Comparison of ENCODE assay signal across 16 mouse cellular contexts in genomic region chr8:94174619-94175213, GRCm38 (mm10). TPM values are rescaled to one million over a fixed set of nuclear protein-coding genes. Genes with fewer than 3 reads are reported as not detected.
DNase-seq lines count a peak whose midpoint lies in the region; ATAC-seq and TF ChIP-seq lines count a peak whose summit lies in the region.
"Had no signal": no experiment of that assay in that cellular context is flagged by ENCODE, and none has a peak within 500 bp of the region (broad histone marks: within the 10 kb centered on the region; RNA-seq: fewer than 3 reads in every experiment).

No protein-coding gene starts in this region.

- no peak overlapping the region for H3K9ac ChIP-seq in kidney, postnatal 0 days (ENCODE audit: low read depth, low read length)
- H3K9ac ChIP-seq in CH12.LX (ENCODE audit: insufficient read depth, low read depth) = no peak overlapping the region
- no peak overlapping the region for H3K9ac ChIP-seq in ES-E14 (ENCODE audit: insufficient read depth, low read depth, low read length, poor library complexity, severe bottlenecking)
- H3K9ac ChIP-seq in liver, embryonic 15.5 days = peak overlapping the region; percentile 89
- H3K9ac ChIP-seq in hindbrain, embryonic 12.5 days = no peak overlapping the region
- H3K9ac ChIP-seq: forebrain, embryonic 15.5 days; hindbrain, embryonic 13.5 days; limb, embryonic 13.5 days had no signal

- ATAC-seq in kidney, postnatal 0 days (replicated peaks; ENCODE audit: low FRiP score, low read depth) = no peak
- no peak for ATAC-seq in liver, embryonic 15.5 days (ENCODE audit: insufficient read depth)
- ATAC-seq in hindbrain, embryonic 12.5 days (ENCODE audit: low FRiP score) = no peak
- ATAC-seq: forebrain, embryonic 15.5 days had no signal

- dilution Hi-C loops in CH12.LX (cut with MboI; ENCODE audit: extremely low pct_ligation_motif_present, extremely low pct_unique_long_range_greater_than_20kb, low sequenced_read_pairs) = no loop called here

- H3K4me2 ChIP-seq in kidney, postnatal 0 days (ENCODE audit: low read length) = no peak overlapping the region
- 0 out of 2 replicates have a peak overlapping the region, but pooled peaks have one; percentile 56 for H3K4me2 ChIP-seq in CH12.LX (ENCODE audit: insufficient read depth, low read depth, poor library complexity, severe bottlenecking)
- peak overlapping the region; percentile 88 for H3K4me2 ChIP-seq in liver, embryonic 15.5 days
- no peak overlapping the region for H3K4me2 ChIP-seq in hindbrain, embryonic 12.5 days (replicated peaks)
- H3K4me2 ChIP-seq: forebrain, embryonic 15.5 days; hindbrain, embryonic 13.5 days; limb, embryonic 13.5 days had no signal

- 0 out of 2 replicates have a peak, but pooled peaks cover 3% of the 10 kb centered on the region for H3K27me3 ChIP-seq in kidney, postnatal 0 days (ENCODE audit: insufficient read depth, low read length)
- peaks cover 85% of the 10 kb centered on the region for H3K27me3 ChIP-seq in CH12.LX (replicated peaks)
- H3K27me3 ChIP-seq in liver, embryonic 15.5 days = 0 out of 2 replicates have a peak, but pooled peaks cover 7% of the 10 kb centered on the region
- H3K27me3 ChIP-seq in hindbrain, embryonic 12.5 days = peaks cover 100% of the 10 kb centered on the region

- DNase-seq in kidney, postnatal 0 days (ENCODE audit: low spot score) = no peak
- DNase-seq in kidney, postnatal 14 days = no peak
- DNase-seq in CH12.LX (ENCODE audit: extremely low read depth) = no peak
- DNase-seq in ES-E14 (ENCODE audit: low read depth, low spot score) = peak; percentile 85
- DNase-seq in left cerebral cortex, adult 11 months (ENCODE audit: low spot score) = no peak
- DNase-seq: cerebellum, adult 8-10 months; kidney, adult 8-10 months; spleen, adult 18-20 months; thymus, adult 2 months had no signal

- no peak overlapping the region for H3K4me3 ChIP-seq in kidney, postnatal 0 days (replicated peaks; ENCODE audit: low read depth, low read length)
- H3K4me3 ChIP-seq in CH12.LX (replicated peaks in 1 of 3; ENCODE audit: low read depth in 2 of 3, low read length in 2 of 3, poor library complexity in 1 of 3) (no peak overlapping the region), ES-E14 (ENCODE audit: insufficient read depth in 1 of 2, low read depth in 1 of 2, low read length in 2 of 2, poor library complexity in 1 of 2, severe bottlenecking in 1 of 2) (no peak overlapping the region)
- H3K4me3 ChIP-seq in liver, embryonic 15.5 days (replicated peaks) = peak overlapping the region; percentile 71
- H3K4me3 ChIP-seq in hindbrain, embryonic 12.5 days = no peak overlapping the region
- H3K4me3 ChIP-seq: forebrain, embryonic 15.5 days; hindbrain, embryonic 13.5 days; limb, embryonic 13.5 days had no signal

- in situ Hi-C loops in CH12.LX (cut with MboI; ENCODE audit: low pct_ligation_motif_present, low pct_unique_long_range_greater_than_20kb, low sequenced_read_pairs) = loop anchor here (25.0 kb wide), 1 partner anchor 487 kb away; no protein-coding TSS in a partner anchor
- in situ Hi-C loops in ES-E14 (cut with MboI; ENCODE audit: low sequenced_read_pairs in 2 of 2, unreplicated experiment in 2 of 2) = no loop called here

- H3K4me1 ChIP-seq in kidney, postnatal 0 days (replicated peaks; ENCODE audit: insufficient read depth, low read length) = peaks cover 17% of the 10 kb centered on the region
- H3K4me1 ChIP-seq in CH12.LX (ENCODE audit: control insufficient read depth in 1 of 2, insufficient read depth in 2 of 2) = peaks cover 9 to 22% of the 10 kb centered on the region in 2 experiments
- H3K4me1 ChIP-seq in ES-E14 (ENCODE audit: control insufficient read depth in 2 of 2, insufficient read depth in 2 of 2, low read length in 2 of 2, poor library complexity in 1 of 2) = peaks cover 2 to 13% of the 10 kb centered on the region in 2 experiments; a peak in 1 of 4 replicates
- peaks cover 70% of the 10 kb centered on the region for H3K4me1 ChIP-seq in liver, embryonic 15.5 days (replicated peaks)
- peaks cover 37% of the 10 kb centered on the region for H3K4me1 ChIP-seq in hindbrain, embryonic 12.5 days

- TF ChIP-seq POLR2A in CH12.LX (IDR thresholded peaks at IDR 0.05; ENCODE audit: low read depth, low read length) = no peak

- no peak for TF ChIP-seq EP300 in CH12.LX (IDR thresholded peaks at IDR 0.05; ENCODE audit: low read length)

- no peaks in the 10 kb centered on the region for H3K9me3 ChIP-seq in kidney, postnatal 0 days (replicated peaks; ENCODE audit: low read length)
- peaks cover 2% of the 10 kb centered on the region for H3K9me3 ChIP-seq in CH12.LX (replicated peaks; ENCODE audit: low read length)
- no peaks in the 10 kb centered on the region for H3K9me3 ChIP-seq in ES-E14 (ENCODE audit: control insufficient read depth, insufficient read depth, low read depth, low read length)
- H3K9me3 ChIP-seq in liver, embryonic 15.5 days (replicated peaks) = no peaks in the 10 kb centered on the region
- H3K9me3 ChIP-seq in hindbrain, embryonic 12.5 days (replicated peaks) = no peaks in the 10 kb centered on the region
- H3K9me3 ChIP-seq: forebrain, embryonic 15.5 days; hindbrain, embryonic 13.5 days; limb, embryonic 13.5 days had no signal

- no peaks in the 10 kb centered on the region for H3K36me3 ChIP-seq in kidney, postnatal 0 days (ENCODE audit: insufficient read depth, low read length)
- H3K36me3 ChIP-seq in CH12.LX (replicated peaks in 1 of 2; ENCODE audit: control insufficient read depth in 1 of 2, insufficient read depth in 1 of 2, low read length in 1 of 2) (no peaks in the 10 kb centered on the region), ES-E14 (ENCODE audit: control insufficient read depth, insufficient read depth, low read length, poor library complexity, severe bottlenecking) (no peaks in the 10 kb centered on the region; the same call in 1 of the 2 replicates)
- peaks cover 2% of the 10 kb centered on the region; the same call in 1 of the 2 replicates for H3K36me3 ChIP-seq in liver, embryonic 15.5 days (replicated peaks)
- H3K36me3 ChIP-seq in hindbrain, embryonic 12.5 days = no peaks in the 10 kb centered on the region
- H3K36me3 ChIP-seq: forebrain, embryonic 15.5 days; hindbrain, embryonic 13.5 days; limb, embryonic 13.5 days had no signal

- H3K79me2 ChIP-seq in CH12.LX (replicated peaks; ENCODE audit: control insufficient read depth, extremely low read depth, insufficient read depth, poor library complexity, severe bottlenecking) = peaks cover 2% of the 10 kb centered on the region; the same call in 1 of the 2 replicates

- TF ChIP-seq RAD21 in CH12.LX (IDR thresholded peaks at IDR 0.05; ENCODE audit: low read depth, low read length) = no peak; the same call in none of the 2 replicates

- H3K27ac ChIP-seq in kidney, postnatal 0 days = no peak overlapping the region
- H3K27ac ChIP-seq in CH12.LX (ENCODE audit: insufficient read depth, low read depth) (no peak overlapping the region), ES-E14 (ENCODE audit: insufficient read depth, low read depth, low read length, poor library complexity, severe bottlenecking) (0 out of 2 replicates have a peak overlapping the region, but pooled peaks have one; percentile 44)
- H3K27ac ChIP-seq in liver, embryonic 15.5 days (replicated peaks) = peak overlapping the region; percentile 99
- H3K27ac ChIP-seq in hindbrain, embryonic 12.5 days = no peak overlapping the region
- H3K27ac ChIP-seq: forebrain, embryonic 15.5 days; hindbrain, embryonic 13.5 days; limb, embryonic 13.5 days had no signal

- peak; percentile 50 for TF ChIP-seq CTCF in kidney, postnatal 0 days (IDR thresholded peaks at IDR 0.05; ENCODE audit: low read depth)
- peak; percentile 4 to 50; a peak in 2 of 4 replicates for TF ChIP-seq CTCF in CH12.LX (conservative IDR thresholded peaks at IDR 0.05 in 1 of 2, IDR thresholded peaks at IDR 0.05 in 1 of 2; ENCODE audit: low read depth in 2 of 2, low read length in 2 of 2)

- 30% methylated on average over 7 of the region's 7 CpGs for WGBS in kidney, postnatal 0 days
- 35% methylated on average over 7 of the region's 7 CpGs for WGBS in liver, embryonic 15.5 days (ENCODE audit: insufficient replicate concordance)
- WGBS in hindbrain, embryonic 12.5 days = 29% methylated on average over 7 of the region's 7 CpGs

RNA-seq across cellular contexts. Expression of gene Mt2, which starts 2.3 kb away (rescaled TPM):
- 98.3 and 113 TPM in 2 replicates for polyA plus RNA-seq in kidney, postnatal 0 days (2015; fragmentation: Nextera tagmentation; extraction: Ambion mirVana)
- total RNA-seq in CH12.LX (2012; rRNA removed) (109 and 212 TPM in 2 replicates), CH12.LX (2014; rRNA removed) (4.1 and 4.3 TPM in 2 replicates), ES-E14 (2012; rRNA removed) (541 and 635 TPM in 2 replicates)
- 49.4 and 54.4 TPM in 2 replicates for polyA plus RNA-seq in CH12.LX (2012; ENCODE audit: insufficient read length, low read depth)
- polyA plus RNA-seq in liver, embryonic 15.5 days (2015; fragmentation: Nextera tagmentation; extraction: Ambion mirVana) = 1,256 and 1,483 TPM in 2 replicates
- 13.2 TPM in 2 replicates for polyA plus RNA-seq in hindbrain, embryonic 12.5 days (2016; fragmentation: Nextera tagmentation; extraction: Ambion mirVana)

RNA-seq across cellular contexts. Expression of gene Mt1, which starts 4.2 kb away (rescaled TPM):
- 499 and 556 TPM in 2 replicates for polyA plus RNA-seq in kidney, postnatal 0 days (2015; fragmentation: Nextera tagmentation; extraction: Ambion mirVana)
- 174 and 239 TPM in 2 replicates for total RNA-seq in CH12.LX (2012; rRNA removed)
- 13.6 and 19.9 TPM in 2 replicates for total RNA-seq in CH12.LX (2014; rRNA removed)
- 57.4 and 62.7 TPM in 2 replicates for polyA plus RNA-seq in CH12.LX (2012; ENCODE audit: insufficient read length, low read depth)
- 306 and 332 TPM in 2 replicates for total RNA-seq in ES-E14 (2012; rRNA removed)
- polyA plus RNA-seq in liver, embryonic 15.5 days (2015; fragmentation: Nextera tagmentation; extraction: Ambion mirVana) = 5,156 and 5,724 TPM in 2 replicates
- polyA plus RNA-seq in hindbrain, embryonic 12.5 days (2016; fragmentation: Nextera tagmentation; extraction: Ambion mirVana) = 34.0 and 47.3 TPM in 2 replicates

RNA-seq across cellular contexts. Expression of gene Mt3, which starts 22.3 kb away (rescaled TPM):
- polyA plus RNA-seq in kidney, postnatal 0 days (2015; fragmentation: Nextera tagmentation; extraction: Ambion mirVana) = 2.2 and 2.7 TPM in 2 replicates
- total RNA-seq in CH12.LX (2012; rRNA removed) (20.0 and 20.6 TPM in 2 replicates), CH12.LX (2014; rRNA removed) (not detected in 2 replicates), ES-E14 (2012; rRNA removed) (2.1 and 6.6 TPM in 2 replicates)
- polyA plus RNA-seq in CH12.LX (2012; ENCODE audit: insufficient read length, low read depth) = 1.9 and 2.5 TPM in 2 replicates
- polyA plus RNA-seq in liver, embryonic 15.5 days (2015; fragmentation: Nextera tagmentation; extraction: Ambion mirVana) = 0.24 TPM in 1 of 2 replicates, not detected in the other
- polyA plus RNA-seq in hindbrain, embryonic 12.5 days (2016; fragmentation: Nextera tagmentation; extraction: Ambion mirVana) = 18.5 and 33.1 TPM in 2 replicates
- total RNA-seq: granulocyte monocyte progenitor cell, adult 5-6 weeks had no signal

RNA-seq across cellular contexts. Expression of gene Mt4, which starts 37.7 kb away (rescaled TPM):
- polyA plus RNA-seq in kidney, postnatal 0 days (2015; fragmentation: Nextera tagmentation; extraction: Ambion mirVana) = not detected in 2 replicates
- total RNA-seq in CH12.LX (2012; rRNA removed) (not detected in 2 replicates), CH12.LX (2014; rRNA removed) (not detected in 2 replicates), ES-E14 (2012; rRNA removed) (1.6 and 6.4 TPM in 2 replicates)
- polyA plus RNA-seq in CH12.LX (2012; ENCODE audit: insufficient read length, low read depth) = not detected in 2 replicates
- 0.81 and 1.2 TPM in 2 replicates for polyA plus RNA-seq in liver, embryonic 15.5 days (2015; fragmentation: Nextera tagmentation; extraction: Ambion mirVana)
- polyA plus RNA-seq in hindbrain, embryonic 12.5 days (2016; fragmentation: Nextera tagmentation; extraction: Ambion mirVana) = not detected in 2 replicates
- total RNA-seq: granulocyte monocyte progenitor cell, adult 5-6 weeks; layer of hippocampus, postnatal 14 days had no signal
- polyA plus RNA-seq: forebrain, embryonic 15.5 days; hindbrain, embryonic 13.5 days; limb, embryonic 13.5 days had no signal

RNA-seq across cellular contexts. Expression of gene Nup93, which starts 39.6 kb away (rescaled TPM):
- 45.0 and 53.6 TPM in 2 replicates for polyA plus RNA-seq in kidney, postnatal 0 days (2015; fragmentation: Nextera tagmentation; extraction: Ambion mirVana)
- 46.0 and 65.9 TPM in 2 replicates for total RNA-seq in CH12.LX (2012; rRNA removed)
- total RNA-seq in CH12.LX (2014; rRNA removed) = 86.2 and 88.3 TPM in 2 replicates
- 99.6 and 102 TPM in 2 replicates for polyA plus RNA-seq in CH12.LX (2012; ENCODE audit: insufficient read length, low read depth)
- 82.8 and 92.5 TPM in 2 replicates for total RNA-seq in ES-E14 (2012; rRNA removed)
- 39.4 and 41.7 TPM in 2 replicates for polyA plus RNA-seq in liver, embryonic 15.5 days (2015; fragmentation: Nextera tagmentation; extraction: Ambion mirVana)
- polyA plus RNA-seq in hindbrain, embryonic 12.5 days (2016; fragmentation: Nextera tagmentation; extraction: Ambion mirVana) = 80.4 and 85.1 TPM in 2 replicates

Comparison
In these comparisons a context has a peak if more than half of its experiments do, and no peak if none do; other contexts are left out.
1. H3K27ac ChIP-seq: peak in ES-E14 (single experiment) and liver, embryonic 15.5 days (single experiment); none in kidney, postnatal 0 days (single experiment), CH12.LX (single experiment) and hindbrain, embryonic 12.5 days (single experiment).
2. H3K4me2 ChIP-seq: peak in CH12.LX (single experiment) and liver, embryonic 15.5 days (single experiment); none in kidney, postnatal 0 days (single experiment) and hindbrain, embryonic 12.5 days (single experiment).
3. RNA of gene Mt2, which starts 2.3 kb away (polyA plus RNA-seq): 1,256 to 1,483 TPM in liver, embryonic 15.5 days; 98.3 to 113 TPM in kidney, postnatal 0 days, 49.4 to 54.4 TPM in CH12.LX and 13.2 TPM in hindbrain, embryonic 12.5 days; every median in the first group is over 10 times any median in the second.